Mouse (Mus musculus): ENCODE results near the gene Baat. TPM values are rescaled to one million over a fixed set of nuclear protein-coding genes. Genes with fewer than 3 reads are reported as not detected.

Gene Baat
- polyA plus RNA-seq, 1 experiment from 2014 or later = not detected

Other genes with a start within 250 kb of the Baat start
- not detected in 2 replicates for gene Acnat2, start 98.4 kb downstream of the Baat start, polyA plus RNA-seq (2015; fragmentation: Nextera tagmentation; extraction: Ambion mirVana)
- not detected in 2 replicates for gene Acnat1, start 32.6 kb downstream of the Baat start, polyA plus RNA-seq (2015; fragmentation: Nextera tagmentation; extraction: Ambion mirVana)
- 78.1 and 82.5 TPM in 2 replicates for gene Mrpl50, start 14.5 kb upstream of the Baat start, polyA plus RNA-seq (2015; fragmentation: Nextera tagmentation; extraction: Ambion mirVana)
- 15.1 and 15.2 TPM in 2 replicates for gene Zfp189, start 14.6 kb upstream of the Baat start, polyA plus RNA-seq (2015; fragmentation: Nextera tagmentation; extraction: Ambion mirVana)
- 0.20 and 0.54 TPM in 2 replicates for gene Aldob, start 43.0 kb upstream of the Baat start, polyA plus RNA-seq (2015; fragmentation: Nextera tagmentation; extraction: Ambion mirVana)
- 48.7 and 50.5 TPM in 2 replicates for gene Tmem246, start 91.3 kb upstream of the Baat start, polyA plus RNA-seq (2015; fragmentation: Nextera tagmentation; extraction: Ambion mirVana)
- 66.2 and 68.8 TPM in 2 replicates for gene Rnf20, start 125.4 kb upstream of the Baat start, polyA plus RNA-seq (2015; fragmentation: Nextera tagmentation; extraction: Ambion mirVana)
- gene Ppp3r2, start 175.5 kb upstream of the Baat start, polyA plus RNA-seq (2015; fragmentation: Nextera tagmentation; extraction: Ambion mirVana) = 0.11 and 0.31 TPM in 2 replicates